Mouse (Mus musculus): ENCODE measurements around the gene Heatr1. TPM values are rescaled to one million over a fixed set of nuclear protein-coding genes. Genes with fewer than 3 reads are reported as not detected.
"Not testable (repeated sequence)": the region's sequence is repeated elsewhere in the genome, so short reads cannot be mapped to it uniquely, and the experiment has no call there.

Heatr1 gene
- total RNA-seq, 2 experiments from 2014 or later, result 24.9 to 28.9 TPM

DNA sequence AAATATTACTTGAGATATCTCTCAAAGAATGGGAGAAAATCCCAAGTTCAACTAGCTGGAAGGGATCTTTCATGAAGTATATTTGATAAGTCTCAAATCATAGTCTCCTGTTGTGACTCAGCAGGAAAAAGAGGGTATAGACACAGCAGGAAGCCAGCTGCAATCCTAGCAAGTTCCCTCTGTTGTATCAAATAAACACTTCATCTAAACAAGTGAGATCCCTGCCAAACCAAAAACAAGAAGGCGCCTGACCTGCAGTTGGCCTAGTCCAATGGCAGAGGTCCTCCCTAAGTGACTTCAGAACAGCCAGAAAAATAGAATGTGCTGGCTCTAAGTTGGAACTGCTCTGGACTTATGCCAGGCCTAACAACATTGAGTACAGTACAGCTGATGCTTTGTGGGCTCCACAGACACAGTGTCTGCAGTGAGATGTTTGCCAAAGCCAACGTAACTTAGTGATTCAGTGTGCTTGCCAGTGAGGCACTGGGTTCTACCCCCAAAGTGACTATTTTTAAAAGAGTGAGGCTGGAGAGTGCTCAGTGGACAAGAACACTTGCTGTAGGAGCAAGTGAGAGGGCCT, 47.3 kb downstream of the Heatr1 start:
- intact Hi-C loops (cut with DNase I), result no loop called here
- DNase-seq (ENCODE audit: low spot score in 2 of 2), result peak; percentile 32 to 70

DNA sequence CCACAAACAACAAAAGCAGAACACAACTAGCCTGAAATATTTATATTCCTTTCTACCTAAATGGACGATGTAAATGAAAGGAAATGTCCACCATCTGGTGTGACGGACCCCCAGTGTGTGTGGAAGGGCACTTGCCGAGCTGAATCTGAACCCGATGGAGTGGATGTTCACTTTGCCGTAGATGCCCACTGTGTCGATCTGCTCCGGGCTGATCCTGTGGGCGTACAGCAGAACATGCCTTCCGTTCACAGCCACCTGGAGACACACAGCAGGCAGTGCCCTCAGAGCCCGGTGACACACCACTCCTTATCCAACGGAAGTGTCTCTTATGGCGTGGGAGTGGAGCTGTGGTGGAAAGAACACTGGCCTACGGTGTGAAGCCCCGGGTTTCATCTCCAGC, 58.3 kb downstream of the Heatr1 start:
- DNase-seq (ENCODE audit: low spot score in 2 of 2), result no peak
- intact Hi-C loops (cut with DNase I), result no loop called here

DNA sequence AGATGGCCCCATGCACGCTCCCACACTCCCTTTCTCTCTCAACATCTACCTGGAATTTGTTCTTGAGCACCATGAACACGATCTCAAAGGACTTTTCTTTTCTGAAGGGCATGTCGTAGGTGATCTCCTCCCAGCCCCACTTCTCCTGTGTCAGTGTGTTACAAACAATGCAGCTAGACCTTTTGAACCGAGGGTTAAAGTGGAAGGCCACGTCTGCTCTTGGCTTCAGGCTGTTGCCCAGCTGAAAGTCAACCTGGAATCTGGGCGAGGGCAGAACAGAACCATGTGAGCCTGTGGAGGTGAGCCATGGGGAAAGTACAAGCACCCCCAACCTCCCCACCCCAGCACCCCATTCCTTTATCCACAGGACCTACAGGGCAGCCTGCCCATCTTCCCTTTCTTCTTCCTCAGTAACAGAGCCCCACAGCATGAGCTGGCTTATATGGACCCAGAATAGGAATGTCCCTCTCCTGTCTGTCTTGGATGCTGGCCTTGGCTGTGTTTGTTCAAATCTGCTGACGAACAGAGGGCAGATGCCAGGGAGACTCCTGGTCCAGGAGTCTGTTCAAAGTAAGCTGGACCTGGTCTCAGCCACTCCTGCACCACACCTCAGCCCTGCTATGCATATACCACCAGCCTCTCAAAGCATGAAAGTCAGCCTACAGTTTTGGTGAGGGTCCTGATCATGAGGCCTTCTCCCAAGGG, 60.0 kb downstream of the Heatr1 start:
- no peak for DNase-seq (ENCODE audit: low spot score in 2 of 2)
- intact Hi-C loops (cut with DNase I), result no loop called here

DNA sequence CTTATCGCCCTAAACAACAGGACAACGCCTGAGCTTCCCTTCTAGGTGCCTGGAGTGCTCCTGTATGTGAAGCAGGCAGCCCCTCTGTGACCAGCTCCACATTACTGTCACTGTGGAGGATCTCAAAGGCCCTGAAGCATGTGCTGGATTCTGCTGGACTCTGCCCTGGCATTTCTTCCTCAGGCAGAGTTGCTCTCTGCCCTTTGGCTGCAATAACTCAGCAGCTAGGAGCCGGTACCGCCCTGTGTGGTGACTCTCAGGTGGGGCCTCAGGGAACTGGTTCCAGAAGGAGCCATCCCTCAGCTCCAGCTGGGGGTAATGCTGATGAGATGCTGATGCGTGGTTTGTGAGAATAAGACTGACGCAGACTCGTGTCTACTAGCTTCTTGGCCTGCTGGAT, 61.9 kb downstream of the Heatr1 start:
- intact Hi-C loops (cut with DNase I), result no loop called here
- no peak for DNase-seq (ENCODE audit: low spot score in 2 of 2)

DNA sequence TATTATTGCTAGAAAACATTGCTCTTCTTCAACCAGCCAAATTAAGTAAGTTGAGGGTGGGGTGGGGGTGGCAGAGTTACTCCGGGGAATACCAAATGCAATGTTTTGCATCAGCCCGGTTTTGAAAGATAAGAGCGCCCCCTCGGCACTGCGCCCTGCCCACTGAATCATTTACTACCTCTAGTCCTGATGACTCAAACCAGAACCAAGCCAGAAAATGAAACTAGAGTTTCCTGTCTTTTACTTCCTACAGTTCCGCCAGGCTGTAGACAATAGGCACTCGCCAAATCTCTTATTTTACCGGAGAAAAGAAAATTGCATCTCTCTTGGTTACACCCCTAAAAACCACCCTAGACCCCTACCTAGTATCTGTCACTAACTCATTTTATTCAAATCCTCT, 65.6 kb downstream of the Heatr1 start:
- intact Hi-C loops (cut with DNase I), result loop anchor here (5.0 kb wide), 1 partner anchor 107 kb away; the partner anchor contains the start of gene Ero1lb
- peak; percentile 58 to 84 for DNase-seq (ENCODE audit: low spot score in 2 of 2)

DNA sequence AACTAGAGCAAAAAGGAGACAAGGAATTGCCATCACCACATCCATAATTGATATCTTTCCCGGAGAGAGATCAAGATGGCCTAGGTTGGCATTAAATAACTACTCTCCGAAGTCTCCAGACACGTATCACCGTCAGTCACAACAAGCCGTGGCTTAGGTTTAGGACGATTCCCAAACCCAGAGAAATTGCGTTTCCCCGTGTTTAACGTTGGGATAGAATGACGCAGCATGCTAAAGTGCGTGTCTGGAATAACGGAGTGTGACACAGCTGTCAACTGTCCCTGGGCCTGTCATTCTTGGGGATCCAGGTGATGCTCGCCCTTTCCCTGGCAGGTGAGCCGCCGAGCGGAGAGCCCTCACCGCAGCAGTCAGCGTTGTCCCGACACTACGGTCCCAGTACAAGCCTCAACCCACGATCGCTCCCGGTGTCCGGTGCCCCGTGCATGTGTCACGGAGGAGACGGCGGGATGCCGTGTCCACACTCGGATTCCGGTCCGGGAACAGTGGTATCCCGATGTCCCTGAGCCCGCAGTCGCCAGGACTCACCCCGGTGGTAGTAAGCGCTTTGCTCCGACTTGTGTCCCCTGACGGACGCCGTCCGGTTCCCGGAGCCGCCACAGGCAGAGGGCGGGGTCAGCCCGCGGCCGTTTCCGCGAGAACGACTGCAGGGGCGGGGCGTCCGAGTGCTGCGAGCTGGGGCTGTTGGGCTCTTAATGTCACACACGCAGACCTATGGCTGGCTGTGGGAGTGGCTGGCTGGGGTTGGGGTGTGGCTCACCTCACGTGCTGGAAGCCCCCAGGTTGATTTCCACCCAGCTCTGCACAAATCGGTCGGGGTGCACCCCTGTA, 66.3 kb downstream of the Heatr1 start:
- DNase-seq (ENCODE audit: low spot score in 2 of 2), result peak; percentile 86 to 88
- intact Hi-C loops (cut with DNase I), result loop anchor here (5.0 kb wide), 1 partner anchor 106 kb away; the partner anchor contains the start of gene Ero1lb

DNA sequence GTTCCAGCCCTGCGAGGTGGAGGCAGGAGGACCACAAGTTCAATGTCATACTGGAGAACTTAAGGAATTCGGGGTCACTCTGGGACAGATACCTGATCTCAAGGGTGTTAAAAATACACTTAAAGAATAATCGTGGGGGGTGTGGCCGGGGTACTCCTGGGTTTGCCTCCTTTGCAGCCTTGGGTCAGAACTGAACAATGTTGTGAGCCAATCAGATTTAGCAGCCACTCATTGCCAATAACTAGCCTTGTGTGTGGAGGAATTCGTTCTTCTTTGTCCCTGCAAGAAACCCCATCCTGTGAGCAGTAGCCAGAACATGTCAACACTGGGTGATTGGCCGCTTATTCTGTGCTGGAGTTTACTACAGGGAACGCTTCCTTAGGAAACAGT, 66.9 kb downstream of the Heatr1 start:
- DNase-seq (ENCODE audit: low spot score in 2 of 2), result no peak
- intact Hi-C loops (cut with DNase I), result loop anchor here (5.0 kb wide), 1 partner anchor 106 kb away; the partner anchor contains the start of gene Ero1lb

DNA sequence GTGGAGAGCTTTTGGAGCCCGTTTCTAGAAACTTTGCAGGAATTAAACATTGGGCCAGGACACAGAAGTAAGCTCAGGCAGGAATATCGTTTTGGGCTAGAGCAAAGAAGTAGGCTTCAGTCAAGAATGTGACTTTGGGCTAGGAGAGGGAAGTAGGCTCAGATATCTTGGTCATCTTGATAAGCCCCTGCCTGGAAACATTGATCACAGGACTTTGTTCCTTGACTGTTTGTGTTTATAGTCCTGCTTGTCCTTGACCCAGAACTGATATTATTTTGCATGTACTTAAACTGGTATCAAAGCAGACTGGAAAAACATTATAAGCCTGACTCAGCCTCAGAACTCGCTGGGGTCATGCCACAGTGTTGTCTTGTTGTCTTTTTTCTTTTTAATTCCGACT, 67.8 kb downstream of the Heatr1 start:
- intact Hi-C loops (cut with DNase I), result loop anchor here (5.0 kb wide), 1 partner anchor 105 kb away; the partner anchor contains the start of gene Ero1lb

DNA sequence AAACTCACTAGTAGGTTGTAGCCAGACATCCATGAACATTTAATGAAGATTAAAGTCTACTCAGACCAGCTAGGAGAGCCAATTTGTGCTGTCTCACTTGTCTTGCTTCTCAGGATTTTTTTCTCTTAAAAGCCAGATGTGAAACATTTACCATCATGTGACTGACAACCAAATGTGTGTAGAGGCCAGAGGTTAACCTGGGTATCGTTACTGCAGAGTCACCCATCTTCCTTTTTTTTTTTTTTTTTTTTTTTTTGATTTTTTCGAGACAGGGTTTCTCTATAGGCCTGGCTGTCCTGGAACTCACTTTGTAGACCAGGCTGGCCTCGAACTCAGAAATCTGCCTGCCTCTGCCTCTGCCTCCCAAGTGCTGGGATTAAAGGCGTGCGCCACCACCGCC, 69.3 kb downstream of the Heatr1 start:
- not testable (repeated sequence) for DNase-seq (ENCODE audit: low spot score in 2 of 2)
- intact Hi-C loops (cut with DNase I), result loop anchor here (5.0 kb wide), 1 partner anchor 103 kb away; the partner anchor contains the start of gene Ero1lb

More for the DNA sequence above, 67.8 kb downstream of the Heatr1 start:
- no peak for DNase-seq (ENCODE audit: low spot score in 2 of 2)

DNA sequence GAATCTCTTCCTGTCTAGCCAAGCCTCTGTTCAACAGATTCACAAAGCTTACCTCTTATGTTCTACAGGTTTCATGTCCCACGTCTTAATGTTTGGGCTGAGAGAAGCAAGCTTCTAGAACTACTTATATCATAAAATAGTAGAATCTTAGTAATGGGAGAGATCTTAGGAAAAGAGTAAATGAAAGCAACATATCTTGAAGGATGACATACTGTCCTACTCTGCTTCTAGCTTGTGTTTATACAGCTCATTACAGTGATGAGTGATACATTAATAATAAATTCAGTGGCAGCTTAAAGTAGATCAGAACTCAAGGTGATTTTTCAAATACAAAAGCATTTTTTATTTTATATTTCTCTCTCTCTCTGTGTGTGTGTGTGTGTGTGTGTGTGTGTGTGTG, 70.0 kb downstream of the Heatr1 start, which contains the start of gene Lgals8:
TSS of gene Lgals8 (minus strand) at position 101 of the 400 bp plus-strand sequence.
- intact Hi-C loops (cut with DNase I), result loop anchor here (5.0 kb wide), 1 partner anchor 102 kb away; the partner anchor contains the start of gene Ero1lb
- no peak for DNase-seq (ENCODE audit: low spot score in 2 of 2)

DNA sequence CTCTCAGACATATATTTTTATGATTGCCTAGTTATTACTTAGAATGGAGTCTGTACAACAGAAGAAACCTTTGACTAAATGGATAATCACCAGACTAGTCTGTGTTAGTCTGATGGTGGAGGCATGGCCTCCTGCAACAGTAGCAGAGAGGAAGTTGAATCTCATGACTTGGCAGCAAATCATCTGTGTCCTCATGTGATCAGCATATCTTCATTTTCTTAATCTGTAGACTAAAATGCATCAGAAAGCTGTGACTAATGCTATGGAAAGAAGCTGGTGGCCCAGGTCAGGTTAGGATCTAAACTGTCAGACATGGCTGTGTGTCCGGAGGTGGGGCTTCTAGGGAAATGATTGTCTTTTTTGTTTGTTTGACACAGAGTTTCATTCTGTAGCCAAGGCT, 73.7 kb downstream of the Heatr1 start:
- intact Hi-C loops (cut with DNase I), result no loop called here
- no peak for DNase-seq (ENCODE audit: low spot score in 2 of 2)

DNA sequence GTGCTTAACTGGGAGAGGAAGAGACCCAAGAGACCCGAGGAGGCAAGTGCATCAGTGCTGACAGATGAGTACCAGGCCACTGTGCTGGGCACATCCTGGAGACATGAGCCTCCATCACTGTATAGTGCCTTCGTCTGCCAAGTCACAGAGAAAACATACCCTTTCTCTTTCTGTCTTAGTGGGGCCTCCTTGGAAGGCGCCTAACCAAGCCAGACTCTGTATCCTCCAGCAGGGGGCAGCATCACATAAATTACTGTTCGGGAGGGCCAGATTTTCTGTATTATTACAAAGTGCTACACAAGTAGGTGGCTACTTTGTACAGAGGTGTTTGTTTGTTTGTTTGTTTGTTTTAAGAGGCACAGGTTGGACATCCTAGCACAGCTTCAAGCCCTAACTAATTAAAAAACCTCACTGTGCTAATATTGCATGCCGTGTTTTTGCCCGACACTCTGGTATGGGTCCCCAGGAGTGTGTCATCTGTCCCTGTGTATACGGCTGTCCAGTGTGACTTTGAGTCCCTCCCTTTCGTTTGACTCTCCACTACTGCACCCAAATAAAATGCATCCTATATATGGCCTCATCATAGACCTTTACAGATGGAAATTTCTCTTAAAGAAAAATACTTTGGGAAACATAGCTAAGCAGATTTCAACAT, 79.0 kb downstream of the Heatr1 start:
- intact Hi-C loops (cut with DNase I), result loop anchor here (1.0 to 5.0 kb wide), 5 partner anchors 65 to 941 kb away; no protein-coding TSS in a partner anchor
- DNase-seq (ENCODE audit: low spot score in 2 of 2), result peak; percentile 72 to 77

DNA sequence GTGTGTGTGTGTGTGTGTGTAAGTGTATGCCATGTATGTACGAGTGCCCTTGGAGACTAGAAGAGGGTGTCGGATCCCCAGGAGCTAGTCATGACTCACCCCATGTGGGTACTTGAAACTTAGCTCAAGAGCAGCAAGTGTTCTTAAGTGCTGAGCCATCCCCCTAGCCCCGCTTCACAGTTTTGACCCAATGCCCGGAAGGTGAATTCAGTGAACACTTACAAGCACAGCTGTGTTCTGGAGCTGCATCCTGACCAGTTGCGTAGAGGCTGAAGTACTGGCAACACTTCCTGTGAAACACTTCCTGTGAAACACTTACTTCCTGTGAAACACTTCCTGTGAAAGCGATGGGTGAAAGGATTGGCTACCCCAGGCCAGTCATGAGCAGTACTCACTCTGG, 80.4 kb downstream of the Heatr1 start:
- intact Hi-C loops (cut with DNase I), result no loop called here
- DNase-seq (ENCODE audit: low spot score in 2 of 2), result no peak

DNA sequence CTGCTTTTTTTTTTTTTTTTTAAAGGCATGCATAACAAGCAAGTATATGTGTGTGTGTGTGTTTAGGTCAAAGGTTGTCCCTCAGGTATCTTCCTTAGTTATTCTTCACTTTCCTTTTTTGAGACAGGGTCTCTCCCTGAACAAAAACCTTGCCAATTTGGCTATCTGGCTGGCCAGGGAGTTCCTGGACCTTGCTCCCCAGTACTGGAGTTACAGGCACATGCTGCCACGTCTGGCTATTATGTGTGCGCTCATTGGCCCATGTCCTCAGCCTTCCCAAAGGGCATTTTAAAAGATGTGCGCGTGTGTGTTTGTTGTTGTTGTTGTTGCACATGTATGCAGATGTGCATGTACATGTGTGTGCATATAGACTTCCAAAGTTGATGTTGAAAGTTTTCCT, 82.1 kb downstream of the Heatr1 start:
- intact Hi-C loops (cut with DNase I), result no loop called here
- no peak for DNase-seq (ENCODE audit: low spot score in 2 of 2)

DNA sequence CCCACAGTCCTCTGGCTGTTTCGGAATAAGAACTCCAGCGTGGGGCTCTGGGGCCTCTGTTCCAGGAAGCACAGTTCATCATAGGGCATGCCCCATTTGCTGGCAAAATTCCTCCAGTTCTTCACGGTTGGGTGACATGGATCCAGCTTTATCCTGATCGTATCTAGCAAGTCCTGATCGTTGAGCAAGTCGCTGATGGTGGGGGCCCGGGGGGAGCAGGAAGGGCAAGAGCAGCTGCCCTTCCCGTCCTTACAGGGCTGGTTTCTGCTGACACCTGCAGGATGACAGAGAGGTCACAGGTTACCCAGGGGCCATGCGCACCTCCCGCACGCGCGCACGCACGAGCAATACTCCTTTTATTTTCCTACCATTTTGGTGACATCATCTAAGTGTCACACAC, 83.5 kb downstream of the Heatr1 start:
- intact Hi-C loops (cut with DNase I), result no loop called here
- DNase-seq (ENCODE audit: low spot score in 2 of 2), result no peak

DNA sequence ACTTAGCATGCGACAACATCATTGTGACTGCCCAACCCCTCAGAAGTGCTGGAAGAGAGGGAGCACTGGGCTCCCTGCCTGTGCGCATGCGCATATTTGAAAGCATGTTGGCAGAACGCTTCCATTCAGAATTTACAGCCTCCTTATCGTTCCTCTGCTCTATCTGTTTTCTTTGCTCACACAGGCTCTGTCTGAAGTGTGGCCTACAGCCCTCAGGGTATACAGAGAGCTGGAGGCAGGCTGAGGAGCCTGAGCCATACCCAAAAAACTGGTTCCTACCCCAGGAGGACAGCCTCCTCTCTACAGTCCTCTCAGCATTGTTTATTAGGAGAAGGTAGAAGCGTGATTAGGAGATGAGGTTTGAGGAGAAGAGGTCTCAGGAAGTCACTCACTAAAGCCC, 85.0 kb downstream of the Heatr1 start:
- intact Hi-C loops (cut with DNase I), result no loop called here
- DNase-seq (ENCODE audit: low spot score in 2 of 2), result no peak

DNA sequence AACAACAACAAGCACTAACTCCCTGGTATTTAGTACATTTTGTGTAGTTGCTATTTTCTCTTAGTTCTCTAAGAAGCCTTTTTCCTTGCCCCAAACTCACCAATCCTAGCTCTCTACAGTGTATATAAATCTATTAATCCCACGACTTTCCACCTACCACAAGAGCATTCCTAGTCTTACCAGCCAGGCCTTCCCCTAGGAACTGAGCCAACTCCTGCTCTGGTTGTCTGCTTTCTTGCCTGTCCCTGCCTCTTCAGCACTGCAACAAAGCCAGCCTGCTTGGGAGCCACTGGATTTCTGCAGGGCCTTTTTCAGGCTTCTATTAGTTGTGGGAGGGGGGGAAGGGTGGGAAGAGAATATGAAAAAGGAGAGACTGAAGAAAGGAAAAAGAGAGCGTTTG, 90.4 kb downstream of the Heatr1 start:
- DNase-seq (ENCODE audit: low spot score in 2 of 2), result no peak
- intact Hi-C loops (cut with DNase I), result no loop called here

DNA sequence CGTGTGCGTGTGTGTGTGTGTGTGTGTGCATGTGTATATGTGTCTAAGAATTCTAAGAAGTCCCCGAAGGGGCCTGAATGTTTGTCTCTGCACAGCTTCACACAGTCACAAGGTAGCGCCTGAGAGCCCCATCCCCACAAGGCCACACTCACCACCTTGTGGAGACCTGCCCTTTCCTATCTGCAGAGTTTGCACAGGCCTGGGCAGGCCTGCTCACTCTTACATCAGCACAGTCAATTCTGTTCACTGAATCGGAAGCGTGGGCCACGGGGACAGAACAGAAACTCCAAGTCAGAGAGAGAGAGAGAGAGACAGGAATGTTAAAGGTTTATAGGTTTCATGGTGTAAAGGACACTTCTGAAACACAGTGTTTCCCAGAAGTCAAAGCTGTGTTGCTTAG, 90.8 kb downstream of the Heatr1 start:
- DNase-seq (ENCODE audit: low spot score in 2 of 2), result no peak
- intact Hi-C loops (cut with DNase I), result no loop called here

Data from left cerebral cortex, postnatal 25 days (tissue).